Mouse (Mus musculus) left cerebral cortex, adult 11 months (tissue): ENCODE measurements around the gene Suclg2.

Source experiments
- DNase-seq: peaks from one replicate; pipeline ENCODE4 v3.0.0; 2022; ENCODE audit warnings: low spot score

Suclg2 gene

GRCm38 (mm10) chr6:95718031-95718968 lies at the start of gene Suclg2:
Gene Suclg2, minus strand, starts transcription at chr6:95718800.
- DNase-seq = no peak

GRCm38 (mm10) chr6:95766566-95766965 lies 48.0 kb upstream of the Suclg2 start:
- no peak for DNase-seq

GRCm38 (mm10) chr6:95759558-95760172 lies 41.1 kb upstream of the Suclg2 start:
- no peak for DNase-seq

GRCm38 (mm10) chr6:95742378-95742777 lies 23.8 kb upstream of the Suclg2 start:
- no peak for DNase-seq

GRCm38 (mm10) chr6:95731570-95732367 lies 13.2 kb upstream of the Suclg2 start:
- DNase-seq = no peak

- DNase-seq = no peak
Observed at GRCm38 (mm10) chr6:95729399-95729798, 10.8 kb upstream of the Suclg2 start.

- DNase-seq = no peak
Observed at GRCm38 (mm10) chr6:95725281-95725680, 6.7 kb upstream of the Suclg2 start.

- no peak for DNase-seq
Observed at GRCm38 (mm10) chr6:95723361-95723760, 4.8 kb upstream of the Suclg2 start.

- DNase-seq = no peak
Observed at GRCm38 (mm10) chr6:95719791-95720190, 1.2 kb upstream of the Suclg2 start.

- DNase-seq = no peak
Observed at GRCm38 (mm10) chr6:95718969-95719333, 351 bp upstream of the Suclg2 start.

- no peak for DNase-seq
Observed at GRCm38 (mm10) chr6:95717071-95717470, 1.5 kb downstream of the Suclg2 start.

GRCm38 (mm10) chr6:95716476-95716875 lies 2.1 kb downstream of the Suclg2 start:
- DNase-seq = no peak

GRCm38 (mm10) chr6:95713245-95713644 lies 5.4 kb downstream of the Suclg2 start:
- no peak for DNase-seq

- DNase-seq = no peak
Observed at GRCm38 (mm10) chr6:95712081-95712480, 6.5 kb downstream of the Suclg2 start.

- no peak for DNase-seq
Observed at GRCm38 (mm10) chr6:95711671-95712070, 6.9 kb downstream of the Suclg2 start.

- no peak for DNase-seq
Observed at GRCm38 (mm10) chr6:95710886-95711285, 7.7 kb downstream of the Suclg2 start.

- DNase-seq = no peak
Observed at GRCm38 (mm10) chr6:95709531-95709930, 9.1 kb downstream of the Suclg2 start.

GRCm38 (mm10) chr6:95709106-95709505 lies 9.5 kb downstream of the Suclg2 start:
- no peak for DNase-seq

- no peak for DNase-seq
Observed at GRCm38 (mm10) chr6:95704626-95705025, 14.0 kb downstream of the Suclg2 start.

- no peak for DNase-seq
Observed at GRCm38 (mm10) chr6:95702200-95702599, 16.4 kb downstream of the Suclg2 start.

GRCm38 (mm10) chr6:95701786-95702185 lies 16.8 kb downstream of the Suclg2 start:
- DNase-seq = no peak

- no peak for DNase-seq
Observed at GRCm38 (mm10) chr6:95700981-95701610, 17.5 kb downstream of the Suclg2 start.
